Mouse (Mus musculus): Measurements from ENCODE around the gene Plcd3. TPM values are rescaled to one million over a fixed set of nuclear protein-coding genes. Genes with fewer than 3 reads are reported as not detected.

Plcd3 gene
- polyA plus RNA-seq, 1 experiment, result 27.6 TPM

DNA sequence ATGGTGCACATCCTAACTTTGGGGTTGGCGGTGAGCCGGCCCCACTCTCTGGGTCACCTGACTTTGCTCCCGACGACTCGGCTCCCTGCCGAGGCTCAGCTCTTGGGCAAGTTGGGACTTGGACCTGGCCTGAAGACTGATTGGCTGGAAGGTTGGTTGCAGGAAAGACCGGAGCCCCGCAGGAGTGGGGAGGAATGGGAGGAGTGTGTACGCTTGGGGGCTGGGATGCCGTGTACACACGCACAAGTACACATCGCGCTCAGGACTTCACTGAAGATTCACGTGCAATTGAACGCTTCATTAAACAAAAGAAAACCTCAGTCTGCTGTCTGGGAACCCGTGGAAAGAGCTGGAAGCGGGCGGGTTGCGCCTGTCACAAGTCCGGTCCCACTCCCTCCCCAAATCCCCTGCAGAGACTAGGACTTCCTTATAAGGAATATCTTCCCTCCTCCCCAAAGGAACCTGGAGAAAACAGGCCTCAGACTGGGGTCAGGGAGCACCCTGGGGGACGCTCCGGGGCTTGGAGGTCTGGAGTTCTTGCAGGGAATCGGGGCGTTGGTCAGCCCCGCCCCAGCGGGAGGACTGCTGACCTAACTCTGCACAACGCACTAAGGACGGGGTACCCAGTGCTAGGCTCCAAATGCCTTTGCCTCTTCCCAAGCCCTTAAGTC, 10.6 kb upstream of the Plcd3 start:
- H3K79me2 ChIP-seq (ENCODE audit: control insufficient read depth, insufficient read depth), result peaks cover 20% of the 10 kb centered on the region
- no peaks in the 10 kb centered on the region for H3K27me3 ChIP-seq (ENCODE audit: control insufficient read depth, insufficient read depth, insufficient read length)
- H3ac ChIP-seq (ENCODE audit: control insufficient read depth, insufficient read length, low read depth), result no peak overlapping the region
- no peak for TF ChIP-seq USF1 (IDR thresholded peaks at IDR 0.05; ENCODE audit: low read depth)
- TF ChIP-seq FOSL1 (IDR thresholded peaks at IDR 0.05; ENCODE audit: insufficient read depth, low read length, poor library complexity, severe bottlenecking), result no peak
- TF ChIP-seq MAX (IDR thresholded peaks at IDR 0.05), result no peak
- no peak for TF ChIP-seq CEBPB (IDR thresholded peaks at IDR 0.05; ENCODE audit: low read depth)
- TF ChIP-seq MYOG (IDR thresholded peaks at IDR 0.05; ENCODE audit: control insufficient read depth, extremely low read depth, insufficient read length), result no peak
- TF ChIP-seq MYOD1 (IDR thresholded peaks at IDR 0.05; ENCODE audit: control insufficient read depth, insufficient read length, low read depth), result no peak
- TF ChIP-seq CTCF (IDR thresholded peaks at IDR 0.05; ENCODE audit: control insufficient read depth, insufficient read depth, insufficient read length), result no peak
- peaks cover 6% of the 10 kb centered on the region for H3K79me3 ChIP-seq (ENCODE audit: low read depth)
- peaks cover 8% of the 10 kb centered on the region for H3K36me3 ChIP-seq (ENCODE audit: control insufficient read depth, insufficient read depth)
- H3K4me3 ChIP-seq (ENCODE audit: insufficient read depth, poor library complexity, severe bottlenecking), result no peak overlapping the region

DNA sequence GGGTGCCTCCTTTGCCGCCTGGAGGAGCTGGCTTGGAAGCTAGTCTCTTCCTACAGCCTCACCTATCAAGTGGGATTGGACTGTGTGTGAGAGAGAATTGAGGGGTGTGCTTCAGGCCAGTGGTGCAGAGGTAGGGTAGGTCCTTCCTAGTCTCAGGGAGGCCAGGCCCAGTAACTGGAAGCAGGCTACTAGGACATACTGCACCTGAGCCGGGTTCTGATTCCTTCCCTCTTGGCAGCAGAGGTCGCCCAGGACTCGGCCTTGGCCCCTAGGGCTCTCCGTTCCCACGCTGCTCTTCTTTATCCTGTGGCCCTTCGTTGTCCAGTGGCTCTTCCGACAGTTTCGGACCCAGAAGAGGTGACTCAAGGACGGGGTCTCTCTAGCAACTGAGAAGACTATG, 9.8 kb upstream of the Plcd3 start:
- Histone ChIP-seq H3K79me2 (ENCODE audit: control insufficient read depth, insufficient read depth) (peaks cover 13% of the 10 kb centered on the region), H3K27me3 (ENCODE audit: control insufficient read depth, insufficient read depth, insufficient read length) (no peaks in the 10 kb centered on the region), H3K4me3 (ENCODE audit: insufficient read depth, poor library complexity, severe bottlenecking) (no peak overlapping the region), H3K36me3 (ENCODE audit: control insufficient read depth, insufficient read depth) (peaks cover 8% of the 10 kb centered on the region), H3ac (ENCODE audit: control insufficient read depth, insufficient read length, low read depth) (no peak overlapping the region), H3K79me3 (ENCODE audit: low read depth) (no peaks in the 10 kb centered on the region)
- no peak for TF ChIP-seq MYOD1 (IDR thresholded peaks at IDR 0.05; ENCODE audit: control insufficient read depth, insufficient read length, low read depth)
- no peak for TF ChIP-seq MYOG (IDR thresholded peaks at IDR 0.05; ENCODE audit: control insufficient read depth, extremely low read depth, insufficient read length)
- TF ChIP-seq USF1 (IDR thresholded peaks at IDR 0.05; ENCODE audit: low read depth), result no peak
- no peak for TF ChIP-seq CEBPB (IDR thresholded peaks at IDR 0.05; ENCODE audit: low read depth)
- TF ChIP-seq MAX (IDR thresholded peaks at IDR 0.05), result no peak
- TF ChIP-seq CTCF (IDR thresholded peaks at IDR 0.05; ENCODE audit: control insufficient read depth, insufficient read depth, insufficient read length), result no peak
- TF ChIP-seq FOSL1 (IDR thresholded peaks at IDR 0.05; ENCODE audit: insufficient read depth, low read length, poor library complexity, severe bottlenecking), result no peak

- no peak overlapping the region for H3ac ChIP-seq (ENCODE audit: control insufficient read depth, insufficient read length, low read depth)
- H3K79me2 ChIP-seq (ENCODE audit: control insufficient read depth, insufficient read depth), result peaks cover 13% of the 10 kb centered on the region
- no peaks in the 10 kb centered on the region for H3K27me3 ChIP-seq (ENCODE audit: control insufficient read depth, insufficient read depth, insufficient read length)
- TF ChIP-seq CTCF (IDR thresholded peaks at IDR 0.05; ENCODE audit: control insufficient read depth, insufficient read depth, insufficient read length) (no peak), USF1 (IDR thresholded peaks at IDR 0.05; ENCODE audit: low read depth) (no peak), MAX (IDR thresholded peaks at IDR 0.05) (no peak), MYOG (IDR thresholded peaks at IDR 0.05; ENCODE audit: control insufficient read depth, extremely low read depth, insufficient read length) (no peak), FOSL1 (IDR thresholded peaks at IDR 0.05; ENCODE audit: insufficient read depth, low read length, poor library complexity, severe bottlenecking) (no peak), MYOD1 (IDR thresholded peaks at IDR 0.05; ENCODE audit: control insufficient read depth, insufficient read length, low read depth) (no peak), CEBPB (IDR thresholded peaks at IDR 0.05; ENCODE audit: low read depth) (no peak)
- no peaks in the 10 kb centered on the region for H3K36me3 ChIP-seq (ENCODE audit: control insufficient read depth, insufficient read depth)
- H3K79me3 ChIP-seq (ENCODE audit: low read depth), result peaks cover under 1% of the 10 kb centered on the region
- no peak overlapping the region for H3K4me3 ChIP-seq (ENCODE audit: insufficient read depth, poor library complexity, severe bottlenecking)
Observed at GRCm38 (mm10) chr11:103106386-103106785, 4.9 kb upstream of the Plcd3 start.

DNA sequence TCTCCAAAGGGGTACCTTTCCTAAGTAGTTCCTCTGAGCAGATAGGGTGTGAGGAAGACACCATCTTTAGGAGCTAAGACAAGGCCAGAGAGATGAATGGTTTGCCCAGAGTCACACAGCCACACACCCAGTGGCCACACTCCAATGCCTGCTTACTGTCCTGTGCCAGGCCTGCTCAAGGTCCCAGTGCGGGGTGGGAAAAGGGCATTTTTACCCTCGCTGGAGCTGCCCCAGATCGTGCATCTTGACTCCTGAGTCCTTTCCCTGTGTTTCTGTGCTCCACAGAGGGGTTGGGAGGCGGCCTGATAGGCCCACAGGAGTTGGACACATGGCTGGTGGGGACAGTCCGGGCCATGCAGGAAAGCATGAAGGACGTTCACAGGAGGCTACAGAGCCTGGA, 4.4 kb upstream of the Plcd3 start:
- Histone ChIP-seq H3ac (ENCODE audit: control insufficient read depth, insufficient read length, low read depth) (no peak overlapping the region), H3K4me3 (ENCODE audit: insufficient read depth, poor library complexity, severe bottlenecking) (no peak overlapping the region), H3K36me3 (ENCODE audit: control insufficient read depth, insufficient read depth) (no peaks in the 10 kb centered on the region), H3K27me3 (ENCODE audit: control insufficient read depth, insufficient read depth, insufficient read length) (no peaks in the 10 kb centered on the region), H3K79me3 (ENCODE audit: low read depth) (peaks cover 6% of the 10 kb centered on the region), H3K79me2 (ENCODE audit: control insufficient read depth, insufficient read depth) (peaks cover 19% of the 10 kb centered on the region)
- TF ChIP-seq USF1 (IDR thresholded peaks at IDR 0.05; ENCODE audit: low read depth), result no peak
- TF ChIP-seq FOSL1 (IDR thresholded peaks at IDR 0.05; ENCODE audit: insufficient read depth, low read length, poor library complexity, severe bottlenecking), result no peak
- TF ChIP-seq CTCF (IDR thresholded peaks at IDR 0.05; ENCODE audit: control insufficient read depth, insufficient read depth, insufficient read length), result no peak
- TF ChIP-seq MAX (IDR thresholded peaks at IDR 0.05), result no peak
- TF ChIP-seq MYOG (IDR thresholded peaks at IDR 0.05; ENCODE audit: control insufficient read depth, extremely low read depth, insufficient read length), result no peak
- TF ChIP-seq MYOD1 (IDR thresholded peaks at IDR 0.05; ENCODE audit: control insufficient read depth, insufficient read length, low read depth), result no peak

DNA sequence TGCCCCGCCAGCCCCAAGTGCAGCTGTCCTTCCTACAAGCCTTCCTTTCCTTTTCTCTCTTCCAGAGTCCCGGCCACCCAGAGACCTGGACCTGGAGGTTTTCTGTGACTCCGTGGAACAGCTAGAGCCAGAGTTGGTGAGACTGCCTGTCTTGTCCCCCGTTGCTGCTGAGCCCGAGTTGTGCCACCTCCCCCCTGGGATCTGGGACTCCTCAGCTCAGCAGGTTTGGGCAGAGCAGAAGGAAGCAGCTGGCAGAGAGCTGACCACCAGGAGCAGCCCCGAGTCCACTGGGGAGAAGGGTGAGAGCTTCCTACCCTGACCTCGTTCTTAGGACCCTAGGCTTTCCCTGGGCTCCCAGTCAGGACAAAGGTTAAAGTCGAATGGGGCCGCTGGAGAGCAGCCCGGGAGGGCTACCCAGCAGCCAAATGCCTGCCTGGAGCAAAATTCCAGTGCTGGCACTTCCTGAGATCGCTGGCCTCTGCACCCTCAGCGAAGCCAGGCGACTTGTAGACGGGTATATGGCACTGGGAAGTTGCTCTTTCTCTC, 3.8 kb upstream of the Plcd3 start:
- H3K27me3 ChIP-seq (ENCODE audit: control insufficient read depth, insufficient read depth, insufficient read length), result no peaks in the 10 kb centered on the region
- TF ChIP-seq USF1 (IDR thresholded peaks at IDR 0.05; ENCODE audit: low read depth) (no peak), FOSL1 (IDR thresholded peaks at IDR 0.05; ENCODE audit: insufficient read depth, low read length, poor library complexity, severe bottlenecking) (no peak), CTCF (IDR thresholded peaks at IDR 0.05; ENCODE audit: control insufficient read depth, insufficient read depth, insufficient read length) (no peak), MYOG (IDR thresholded peaks at IDR 0.05; ENCODE audit: control insufficient read depth, extremely low read depth, insufficient read length) (no peak), CEBPB (IDR thresholded peaks at IDR 0.05; ENCODE audit: low read depth) (no peak), MYOD1 (IDR thresholded peaks at IDR 0.05; ENCODE audit: control insufficient read depth, insufficient read length, low read depth) (no peak), MAX (IDR thresholded peaks at IDR 0.05) (no peak)

More for the DNA sequence above, 3.8 kb upstream of the Plcd3 start:
- H3ac ChIP-seq (ENCODE audit: control insufficient read depth, insufficient read length, low read depth), result no peak overlapping the region
- H3K4me3 ChIP-seq (ENCODE audit: insufficient read depth, poor library complexity, severe bottlenecking), result no peak overlapping the region
- H3K36me3 ChIP-seq (ENCODE audit: control insufficient read depth, insufficient read depth), result peaks cover 1% of the 10 kb centered on the region
- peaks cover 24% of the 10 kb centered on the region for H3K79me2 ChIP-seq (ENCODE audit: control insufficient read depth, insufficient read depth)
- peaks cover 12% of the 10 kb centered on the region for H3K79me3 ChIP-seq (ENCODE audit: low read depth)
